Mouse (Mus musculus) erythroblast, embryonic 14.5 days (primary cell): ENCODE measurements around the gene Axl.

Experiments
- GATA1 ChIP-seq: IDR thresholded peaks from 2 replicates; pipeline ENCODE4 v1.6.1; 2012; ENCODE audit warnings: low read length, inconsistent platforms, mixed read lengths
- TAL1 ChIP-seq: IDR thresholded peaks from 3 replicates; pipeline ENCODE4 v1.6.1; 2012; ENCODE audit warnings: low read length, inconsistent platforms, mixed read lengths

GRCm38 (mm10) chr7:25729396-25729795, 59.1 kb downstream of the Axl start:
- no peak for TF ChIP-seq GATA1
- no peak for TF ChIP-seq TAL1
